Mouse (Mus musculus): ENCODE measurements at regions not wholly inside any gene's neighbourhood (a gene's known extent, or its start where the extent isn't known, plus 50 kb on each side); places are given as distances from the start of the nearest gene placed in this dataset.
"Not testable (repeated sequence)": the region's sequence is repeated elsewhere in the genome, so short reads cannot be mapped to it uniquely, and the experiment has no call there.

DNA sequence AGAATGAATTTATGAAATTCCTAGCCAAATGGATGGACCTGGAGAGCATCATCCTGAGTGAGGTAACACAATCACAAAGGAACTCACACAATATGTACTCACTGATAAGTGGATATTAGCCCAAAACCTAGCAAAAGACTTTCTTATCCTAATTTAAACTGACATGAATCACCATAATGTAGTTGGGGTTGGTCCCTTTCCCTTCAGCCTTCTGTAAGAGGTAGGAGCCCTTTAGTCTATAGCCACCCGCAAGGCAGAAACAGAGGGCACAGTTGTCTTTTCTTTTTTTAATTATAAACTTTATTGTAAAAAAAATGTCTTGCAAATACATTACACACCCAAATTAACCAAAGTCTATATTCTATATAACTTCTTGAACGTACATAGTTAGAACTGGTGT is 81.3 kb downstream of the Ogfrl1 start:
- not testable (repeated sequence) for DNase-seq (ENCODE audit: low read depth)

DNA sequence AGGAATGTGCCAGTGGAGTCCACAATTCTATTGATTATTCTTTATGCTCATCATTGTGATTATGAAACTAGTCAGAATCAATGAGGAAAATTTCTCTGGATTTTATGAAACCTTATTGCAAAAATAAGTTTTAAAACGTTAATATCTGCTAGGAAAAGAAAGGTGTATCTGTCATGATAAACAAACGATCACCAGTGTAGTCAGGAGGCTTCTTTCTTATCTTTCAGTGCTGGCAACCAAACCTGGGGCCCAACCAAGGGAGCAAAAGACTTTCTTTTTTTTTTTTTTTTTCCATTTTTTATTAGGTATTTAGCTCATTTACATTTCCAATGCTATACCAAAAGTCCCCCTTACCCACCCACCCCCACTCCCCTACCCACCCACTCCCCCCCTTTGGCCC is 82.7 kb downstream of the Ogfrl1 start:
- DNase-seq (ENCODE audit: low read depth): not testable (repeated sequence)

DNA sequence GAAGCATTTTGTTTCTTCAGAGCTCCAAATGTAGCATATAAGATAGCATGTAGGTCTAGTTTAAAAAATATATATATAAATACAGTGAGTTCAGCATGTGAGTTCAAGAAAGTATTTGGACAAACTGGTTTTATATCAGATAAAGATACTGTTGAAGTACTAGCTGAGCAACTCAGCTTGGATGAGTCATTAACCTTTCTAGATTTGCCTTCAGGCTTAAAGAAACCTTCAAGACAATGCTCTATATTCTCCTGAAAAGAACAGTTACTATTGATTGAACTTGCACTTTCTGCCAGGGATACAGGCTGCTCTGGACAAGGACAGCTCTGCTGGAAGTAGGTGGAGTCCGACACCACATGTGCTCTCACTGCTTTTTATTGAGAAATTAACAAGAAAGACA is 104.9 kb downstream of the Ogfrl1 start:
- DNase-seq (ENCODE audit: low read depth): no peak

DNA sequence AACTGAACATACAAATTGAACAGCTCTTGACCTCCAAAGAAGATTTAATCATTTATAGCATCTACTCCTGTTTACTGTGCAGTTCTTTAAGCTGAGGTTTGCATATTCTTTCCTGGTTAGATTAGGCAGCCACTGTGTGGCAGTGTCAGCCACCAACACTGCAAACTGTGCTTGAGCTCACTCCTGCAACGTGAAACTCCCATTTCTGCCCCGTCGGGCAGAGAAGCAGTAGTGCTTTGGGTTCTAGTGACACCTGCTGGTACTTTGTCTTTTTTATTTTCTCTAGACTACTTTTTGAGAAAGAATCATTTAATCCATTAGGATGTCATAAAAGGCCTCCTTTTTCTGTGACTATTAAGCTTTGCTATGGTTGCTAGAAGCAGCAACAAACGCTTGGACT is 110.8 kb downstream of the Ogfrl1 start:
- DNase-seq (ENCODE audit: low read depth): peak; percentile 80

DNA sequence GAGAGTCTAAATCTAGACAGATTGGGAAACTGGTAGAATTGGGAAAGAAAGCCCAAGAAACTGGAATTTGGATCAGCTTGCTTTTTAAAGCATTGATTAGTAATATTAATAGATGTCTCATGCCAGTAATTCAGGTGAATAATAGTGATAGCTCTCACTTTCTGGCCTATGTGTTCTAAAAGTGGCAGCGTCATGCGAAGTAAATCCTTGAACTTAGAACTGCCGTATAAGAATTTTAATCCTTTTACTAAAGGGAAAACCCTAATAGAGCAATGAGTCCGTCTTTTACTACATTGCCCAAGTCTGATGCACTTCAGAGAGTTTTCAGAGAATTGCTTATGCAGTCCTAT is 114.7 kb downstream of the Ogfrl1 start:
- no peak for DNase-seq (ENCODE audit: low read depth)

DNA sequence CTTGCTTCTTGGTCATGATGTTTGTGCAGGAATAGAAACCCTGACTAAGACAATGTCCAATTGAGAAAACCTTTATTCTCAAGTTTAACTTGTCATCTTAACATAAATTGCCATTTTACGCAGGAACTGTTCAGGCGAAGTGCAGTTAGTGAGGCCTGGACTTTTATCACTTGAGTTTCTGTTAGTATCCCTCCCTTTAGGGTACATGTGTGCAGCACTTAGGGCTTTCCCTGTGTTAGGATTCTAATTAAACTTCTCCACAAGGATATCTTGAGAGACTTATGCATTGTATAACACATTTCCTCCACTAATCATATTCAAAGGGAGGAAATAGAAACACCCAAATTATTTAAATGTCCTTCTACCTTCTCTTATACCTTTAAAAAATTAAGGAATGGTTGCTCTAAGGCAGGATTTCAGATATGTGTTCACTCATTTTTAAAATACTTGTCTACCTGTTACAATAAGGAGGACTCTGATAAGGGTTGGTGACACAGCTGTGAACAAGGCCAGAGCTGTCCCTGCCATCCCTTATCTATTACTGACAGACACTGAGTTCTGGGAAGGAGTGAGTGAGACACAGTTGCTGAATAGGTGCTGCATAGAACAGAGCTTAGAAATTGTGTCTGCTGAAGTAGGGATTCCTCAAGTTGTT is 115.2 kb downstream of the Ogfrl1 start:
- DNase-seq (ENCODE audit: low read depth): no peak

DNA sequence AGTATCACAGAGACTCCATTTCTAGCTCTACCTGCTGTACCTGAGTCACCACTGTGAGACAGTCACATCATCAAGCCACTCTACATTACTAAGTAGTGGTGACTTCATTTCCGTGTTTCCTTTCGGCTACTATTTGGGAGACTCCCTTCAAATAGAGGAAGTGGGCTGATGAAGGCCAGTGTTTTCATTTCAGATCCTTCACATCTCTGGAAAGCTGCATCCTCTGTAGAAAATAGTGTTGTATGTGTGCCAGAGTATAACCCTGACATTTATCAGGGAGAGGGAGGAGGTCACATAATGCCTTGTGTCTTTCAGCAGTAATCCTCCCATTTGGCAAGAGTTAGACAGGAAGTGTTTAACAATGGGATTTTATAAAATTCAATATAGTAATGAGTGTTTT is 117.7 kb downstream of the Ogfrl1 start:
- DNase-seq (ENCODE audit: low read depth): no peak

DNA sequence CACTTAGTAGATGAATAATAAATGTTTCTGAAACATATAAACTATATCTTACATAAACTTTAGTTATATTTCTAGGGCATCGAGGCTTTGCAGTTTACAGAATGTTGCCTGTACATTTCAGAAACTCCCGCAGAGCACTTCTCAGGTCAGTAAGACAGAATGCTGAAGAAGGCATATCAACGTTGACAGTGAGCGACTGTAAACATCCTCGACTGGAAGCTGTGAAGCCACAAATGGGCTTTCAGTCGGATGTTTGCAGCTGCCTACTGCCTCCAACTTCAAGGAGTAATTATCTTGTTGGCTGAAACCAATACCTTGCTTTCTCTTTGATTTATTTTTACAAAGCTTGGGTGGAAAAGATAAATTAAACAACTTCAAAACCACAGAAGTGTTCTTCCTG is 125.5 kb downstream of the Ogfrl1 start:
- no peak for DNase-seq (ENCODE audit: low read depth)

DNA sequence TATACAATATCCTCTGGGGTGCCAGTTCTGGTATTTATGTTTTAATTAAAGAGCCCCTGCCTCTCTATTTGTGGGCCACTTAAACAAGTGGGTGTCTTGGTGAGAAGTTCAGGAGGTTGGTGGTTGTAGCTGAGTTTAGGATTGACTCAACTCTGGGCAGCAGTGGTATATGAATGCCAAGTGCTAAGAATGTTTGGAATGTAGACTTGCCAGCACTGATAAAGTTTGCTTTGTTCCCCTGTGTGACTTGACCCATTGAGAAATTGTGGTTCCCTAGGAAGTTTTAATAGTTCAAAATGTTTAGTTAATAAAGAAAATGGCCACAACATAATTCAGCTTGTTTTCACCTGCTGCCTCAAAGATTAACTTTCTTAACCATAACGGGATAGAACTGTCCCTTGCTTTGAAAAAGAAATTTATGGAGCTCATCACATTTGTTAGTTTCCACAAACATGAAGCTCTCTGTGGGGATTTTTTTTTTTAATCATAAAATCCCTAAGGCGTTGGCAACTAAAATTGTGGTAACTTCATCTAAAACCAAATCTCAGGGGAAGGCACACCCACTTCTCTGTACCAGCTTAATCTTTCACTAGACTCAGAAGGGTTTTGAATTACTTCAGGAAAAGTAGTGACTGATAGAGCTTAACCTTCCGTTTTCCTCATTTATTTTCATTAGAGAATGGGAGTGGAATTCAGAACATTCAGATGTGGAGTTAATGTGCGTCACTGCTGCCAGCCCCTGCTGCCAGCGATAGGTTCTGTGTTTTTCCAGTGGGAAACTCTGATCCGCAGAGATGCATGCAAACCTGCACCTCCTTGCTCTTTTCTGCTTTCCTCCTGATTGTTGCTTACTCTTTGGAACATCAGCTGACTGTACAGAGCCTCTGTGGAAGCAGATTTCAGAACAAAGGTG is 126.4 kb downstream of the Ogfrl1 start:
- DNase-seq (ENCODE audit: low read depth): peak; percentile 24

DNA sequence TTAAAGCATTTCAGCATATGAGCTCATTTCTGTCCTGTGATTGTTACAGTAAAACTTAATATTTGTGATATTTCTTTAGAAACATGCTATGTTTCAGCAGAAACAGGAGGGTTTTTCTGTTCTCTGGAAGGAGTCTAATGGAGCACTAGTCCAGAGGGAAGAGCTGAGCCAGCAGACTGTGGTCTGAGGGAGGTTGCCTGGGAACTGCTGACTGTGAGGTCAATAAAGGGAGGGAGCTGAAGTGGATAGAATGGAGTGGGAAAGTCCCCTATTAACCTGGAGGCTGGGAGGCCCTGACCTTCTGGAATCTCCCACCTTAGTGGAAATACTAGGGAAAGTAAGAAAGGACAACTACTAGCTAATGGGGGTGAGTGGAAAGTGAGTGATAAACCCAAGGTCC is 129.5 kb downstream of the Ogfrl1 start:
- DNase-seq (ENCODE audit: low read depth): no peak

DNA sequence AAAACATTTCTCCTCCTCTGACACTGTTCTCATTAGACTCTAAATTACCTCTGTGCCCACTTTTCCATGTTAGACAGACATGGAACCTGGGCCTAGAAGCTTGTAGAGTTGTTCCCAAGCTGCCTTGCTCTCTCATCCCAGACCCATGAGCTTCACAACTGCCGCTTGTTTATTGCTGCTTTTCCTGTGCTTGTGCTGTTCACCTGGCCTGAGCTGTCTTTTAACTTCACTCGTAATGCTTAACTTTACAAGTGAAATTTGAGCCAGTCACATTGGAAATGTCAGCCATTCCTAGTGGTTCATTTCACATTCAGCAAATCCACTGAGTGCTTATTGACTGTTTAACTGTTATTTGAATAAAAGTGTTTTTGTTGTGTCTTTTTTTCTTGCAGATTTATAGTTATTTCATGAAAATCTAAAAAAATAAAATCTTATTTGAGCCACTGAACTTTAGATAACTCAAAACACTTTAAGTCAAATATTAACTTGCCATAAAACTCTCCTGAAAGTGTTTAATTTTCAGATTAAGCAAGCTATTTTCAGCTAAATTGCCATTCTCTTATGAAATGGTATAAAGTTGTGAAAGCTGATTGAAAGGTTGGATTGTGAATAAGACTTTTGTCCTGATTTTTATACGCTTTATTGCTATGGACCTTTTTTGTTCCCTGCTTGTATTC is 131.9 kb downstream of the Ogfrl1 start:
- DNase-seq (ENCODE audit: low read depth): no peak

DNA sequence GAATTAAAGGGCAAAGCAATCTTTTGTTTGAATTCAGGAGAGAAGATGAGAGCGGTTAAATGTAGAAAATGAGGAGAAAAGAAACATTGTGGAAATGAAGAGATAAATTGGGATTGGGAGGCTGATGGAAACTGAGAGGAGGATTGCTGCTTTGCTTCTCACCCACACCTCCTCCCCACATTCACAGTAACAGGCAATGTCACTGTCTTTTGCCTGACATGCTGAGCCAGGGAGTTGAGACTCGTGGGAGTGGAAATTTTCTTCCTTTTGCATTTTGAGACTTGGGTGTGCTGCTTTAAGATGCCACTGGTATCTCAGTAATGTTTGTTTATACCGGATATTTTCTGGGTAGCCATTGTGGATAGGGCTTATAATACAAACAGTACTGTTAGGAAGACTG is 133.3 kb downstream of the Ogfrl1 start:
- no peak for DNase-seq (ENCODE audit: low read depth)

DNA sequence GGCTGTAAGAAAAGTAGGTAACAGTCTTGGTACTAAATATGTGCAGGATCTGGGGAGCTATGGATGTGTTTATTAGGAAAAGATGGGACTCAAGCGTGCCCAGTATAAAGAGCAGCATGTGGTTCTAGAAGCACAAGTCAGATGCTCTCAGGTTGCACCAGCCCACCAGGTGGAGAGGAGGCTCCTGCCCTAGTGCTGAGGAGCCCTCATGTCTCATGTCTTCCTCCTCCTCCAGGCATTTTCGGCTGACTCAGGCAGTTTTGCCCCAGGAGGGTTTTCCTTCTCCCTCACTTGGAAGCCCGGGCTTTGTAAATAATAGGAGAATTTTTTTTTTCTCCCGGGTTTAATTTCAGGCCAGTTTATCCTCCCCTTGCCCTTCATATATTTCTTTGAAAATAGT is 133.8 kb downstream of the Ogfrl1 start:
- DNase-seq (ENCODE audit: low read depth): no peak

DNA sequence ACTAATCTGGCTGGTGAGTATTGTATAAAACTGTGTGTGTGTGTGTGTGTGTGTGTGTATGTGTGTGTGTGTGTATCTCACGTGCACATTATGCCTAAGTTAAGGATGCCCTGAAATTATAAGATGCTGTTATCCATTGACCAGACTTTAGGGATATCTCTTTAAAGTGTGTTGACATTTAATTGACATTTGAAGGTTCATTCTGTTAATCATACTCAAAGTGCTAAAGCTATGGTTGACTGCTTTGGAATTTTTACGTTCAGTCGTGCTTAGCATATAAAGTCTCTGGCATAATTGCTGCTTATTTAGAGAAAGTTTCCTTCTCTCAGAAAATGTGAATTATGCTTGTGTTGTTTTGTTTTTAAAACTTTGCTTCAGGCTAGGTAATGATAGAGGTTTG is 135.9 kb downstream of the Ogfrl1 start:
- no peak for DNase-seq (ENCODE audit: low read depth)

DNA sequence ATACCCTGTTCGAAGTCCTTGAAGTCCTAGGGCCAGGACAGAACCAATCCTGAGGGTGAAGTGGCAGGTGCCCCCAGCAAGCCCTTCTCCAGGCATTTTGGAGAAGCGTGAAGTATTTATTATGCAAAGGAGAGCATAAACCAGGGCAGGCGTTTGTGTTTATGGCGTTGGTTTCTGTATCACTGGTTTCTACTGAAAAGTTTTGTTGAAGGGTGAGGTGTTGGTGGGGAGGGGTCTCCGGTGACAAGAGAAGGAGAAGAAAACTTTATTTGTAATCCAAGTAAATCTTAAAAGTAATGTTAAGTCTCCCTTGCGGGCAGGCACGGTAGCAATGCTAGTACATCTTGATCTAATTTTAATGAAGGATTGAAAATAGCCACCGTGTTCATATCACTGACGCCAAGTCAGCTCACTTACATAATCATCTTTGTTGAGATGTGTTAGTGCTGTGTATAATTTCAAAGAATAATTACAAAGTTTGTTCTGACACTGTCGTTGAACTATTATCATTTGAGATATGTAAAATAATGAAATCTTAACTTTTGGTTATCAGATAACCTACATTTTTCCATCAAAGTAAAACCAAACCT is 140.2 kb downstream of the Ogfrl1 start:
- DNase-seq (ENCODE audit: low read depth): no peak

DNA sequence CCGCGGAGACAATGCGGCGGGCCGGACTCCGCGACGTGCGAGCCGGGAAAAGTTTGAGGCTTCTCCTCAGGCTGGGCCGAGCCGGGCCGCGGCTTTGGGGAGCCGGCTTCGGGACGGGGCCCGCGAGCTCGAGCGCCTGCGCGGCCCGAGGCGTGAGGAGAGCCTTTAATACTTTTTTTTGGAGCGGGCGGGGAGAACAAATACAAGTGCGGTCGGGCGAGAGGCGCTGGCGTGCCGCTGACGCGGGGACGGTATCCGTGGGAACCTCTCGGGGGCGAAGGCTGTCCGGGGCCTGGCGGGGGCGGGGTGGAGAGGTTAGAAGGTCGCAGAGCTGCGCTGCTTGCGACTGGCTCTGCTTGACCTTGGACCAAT is 141.0 kb downstream of the Ogfrl1 start:
- DNase-seq (ENCODE audit: low read depth): peak; percentile 88

DNA sequence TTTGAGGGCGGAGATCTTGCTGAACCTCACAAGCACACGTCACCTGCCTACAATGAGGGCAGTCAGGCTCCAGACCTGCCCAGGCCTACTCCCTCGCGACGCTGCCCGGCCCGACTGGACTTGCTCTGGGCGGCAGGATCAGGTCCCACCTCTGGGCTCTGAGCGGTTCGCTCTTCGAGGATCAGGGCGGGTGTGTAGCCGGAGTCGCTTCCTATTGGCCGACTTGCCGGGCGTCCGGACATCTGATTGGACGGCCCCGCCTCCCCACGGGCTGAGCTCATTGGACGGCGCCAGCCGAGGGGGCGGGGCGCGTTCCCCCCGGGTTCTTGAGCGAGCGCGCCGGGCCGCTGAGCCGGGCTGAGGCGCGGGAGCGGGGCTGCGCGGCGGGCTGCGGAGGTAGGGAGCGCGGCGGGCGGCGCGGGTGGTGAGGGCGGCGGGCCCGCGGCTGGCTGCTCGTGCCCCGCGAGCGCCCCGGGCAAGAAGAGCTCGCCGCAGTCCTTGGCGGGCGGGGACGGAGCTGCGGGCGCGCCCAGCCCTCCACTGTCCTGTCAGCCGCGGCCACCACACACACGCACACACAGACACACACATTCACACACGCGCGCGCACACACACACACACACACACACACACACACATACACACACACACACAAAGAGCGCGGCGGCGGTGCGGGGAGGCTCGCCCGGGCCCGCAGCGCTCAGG is 141.5 kb downstream of the Ogfrl1 start:
- peak; percentile 99 for DNase-seq (ENCODE audit: low read depth)

DNA sequence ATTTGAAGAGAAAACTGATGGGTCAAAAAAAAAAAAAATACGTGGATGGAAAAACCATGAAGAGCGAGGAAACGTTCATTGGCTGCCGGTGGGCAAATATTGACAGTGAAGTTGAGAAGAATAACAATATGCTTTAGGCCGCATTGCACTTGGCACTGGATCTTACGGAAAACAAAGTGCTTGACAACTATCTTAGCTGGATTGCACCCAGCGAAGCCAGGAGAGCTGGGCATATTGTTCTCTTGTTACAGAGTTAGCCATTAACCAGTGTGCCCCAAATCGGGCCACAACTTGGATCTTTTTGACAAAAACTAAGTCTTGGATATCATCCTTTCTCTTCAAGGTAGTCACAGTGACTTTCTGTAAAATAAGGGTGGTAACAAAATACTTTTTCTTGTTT is 143.3 kb downstream of the Ogfrl1 start:
- no peak for DNase-seq (ENCODE audit: low read depth)

DNA sequence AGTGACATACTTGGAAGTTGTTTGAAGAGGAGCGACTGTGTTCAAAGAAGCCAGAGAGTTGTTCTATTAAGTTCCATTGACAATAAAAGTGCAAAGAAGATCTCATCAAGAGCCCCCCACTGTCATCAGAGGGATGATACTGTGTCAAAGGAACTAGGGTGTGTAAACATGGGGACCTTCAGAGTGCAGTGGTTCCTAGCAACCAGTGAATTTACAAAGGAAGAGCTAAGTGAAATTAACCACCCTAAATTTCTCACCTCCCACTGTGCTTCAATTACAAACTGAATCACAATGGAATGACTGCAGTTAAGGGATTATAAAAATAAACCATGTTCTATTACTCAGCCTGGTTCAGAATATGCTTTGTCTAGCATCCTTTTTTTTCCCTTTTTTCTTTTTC is 129.5 kb upstream of the 4933415F23Rik start:
- DNase-seq (ENCODE audit: low read depth): no peak

DNA sequence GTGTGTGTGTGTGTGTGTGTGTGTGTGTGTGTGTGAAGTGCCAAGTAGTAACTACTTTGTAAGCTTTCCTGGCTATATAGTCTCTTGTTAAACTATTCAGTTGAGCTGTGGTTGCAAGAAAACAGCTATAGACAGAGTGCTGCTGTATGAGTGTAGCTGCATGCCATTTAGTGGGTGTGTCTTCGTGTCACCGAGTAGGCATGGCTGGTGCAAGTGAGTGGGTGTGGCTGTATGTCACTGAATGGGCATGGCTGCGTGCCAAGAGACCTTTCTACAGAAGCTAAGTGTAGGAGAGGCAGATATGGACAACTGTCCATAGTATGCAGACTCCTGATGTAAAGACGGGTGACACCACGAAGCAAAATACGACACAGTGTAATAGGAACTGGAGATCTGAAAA is 126.4 kb upstream of the 4933415F23Rik start:
- DNase-seq (ENCODE audit: low read depth): peak; percentile 38

DNA sequence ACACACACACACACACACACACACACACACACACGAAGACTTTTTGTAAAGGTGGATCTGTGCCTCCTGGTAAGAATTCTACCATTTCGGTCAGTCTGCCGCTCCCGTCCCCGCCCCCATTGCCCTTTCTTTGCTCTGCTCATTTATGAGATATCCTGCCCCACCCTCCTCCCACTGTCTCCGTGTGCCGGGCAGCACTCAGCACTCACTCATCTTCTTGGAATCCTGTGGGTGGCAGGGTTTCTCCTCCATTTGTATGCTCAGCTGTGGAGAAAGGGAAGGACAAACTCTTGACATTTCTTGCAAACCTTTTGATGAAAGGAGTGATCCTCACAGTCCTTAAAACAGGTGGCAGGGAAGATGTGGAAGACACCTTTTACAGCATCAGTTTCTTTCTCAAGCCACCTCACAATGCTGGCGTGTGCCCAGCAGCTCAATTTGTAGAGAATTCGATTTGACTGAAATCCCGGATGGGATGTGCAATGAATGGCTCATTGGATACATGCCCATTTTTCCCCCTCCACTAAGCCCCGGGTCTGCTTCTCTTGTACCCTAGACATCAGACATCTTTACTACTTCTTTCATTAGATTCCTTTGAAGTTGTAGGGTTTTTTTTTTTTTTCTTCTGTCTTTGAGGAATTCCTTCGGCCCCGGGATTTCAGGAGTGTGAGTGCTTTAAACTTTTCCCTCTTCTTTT is 112.6 kb upstream of the 4933415F23Rik start:
- DNase-seq (ENCODE audit: low read depth): peak; percentile 73

DNA sequence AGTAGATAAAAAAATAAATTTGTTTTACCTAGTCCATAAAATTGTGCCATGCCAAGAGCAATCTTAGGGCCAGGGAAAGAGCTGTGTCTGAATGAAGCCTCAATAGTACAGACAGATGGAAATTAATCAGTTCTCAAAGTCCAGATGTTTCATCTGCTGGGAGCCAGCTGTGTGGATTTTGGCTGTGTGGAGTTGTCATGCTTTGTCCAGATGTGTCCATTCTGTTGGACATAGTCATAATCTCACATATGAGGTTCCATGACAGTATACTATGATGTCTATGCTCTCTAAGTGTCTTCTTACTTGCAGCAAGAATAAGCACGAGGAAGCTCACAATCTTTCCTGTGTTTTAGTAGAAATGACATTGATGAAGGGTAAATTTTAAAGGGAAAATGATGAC is 105.8 kb upstream of the 4933415F23Rik start:
- DNase-seq (ENCODE audit: low read depth): peak; percentile 65
